Mouse (Mus musculus) bone marrow, adult 2 months (tissue): ENCODE results near the gene Celf3.

Experiments used
- CTCF ChIP-seq: fragments of 200-500 bp; IDR thresholded peaks from 2 replicates; pipeline ENCODE4 v1.5.1; 2011; ENCODE audit warnings: low read length, control low read depth; ENCODE audit not compliant: control insufficient read depth, insufficient read depth
- POLR2A ChIP-seq: fragments of 200-500 bp; IDR thresholded peaks from 2 replicates; pipeline ENCODE4 v1.6.1; 2011; ENCODE audit warnings: low read depth, mild to moderate bottlenecking, control low read depth, low read length, borderline replicate concordance; ENCODE audit not compliant: control insufficient read depth

- TF ChIP-seq POLR2A = no peak
- no peak for TF ChIP-seq CTCF
Observed at GRCm38 (mm10) chr3:94468931-94469330, 9.2 kb upstream of the Celf3 start.
